Mouse (Mus musculus): ENCODE results near the gene Rps19.

DNA sequence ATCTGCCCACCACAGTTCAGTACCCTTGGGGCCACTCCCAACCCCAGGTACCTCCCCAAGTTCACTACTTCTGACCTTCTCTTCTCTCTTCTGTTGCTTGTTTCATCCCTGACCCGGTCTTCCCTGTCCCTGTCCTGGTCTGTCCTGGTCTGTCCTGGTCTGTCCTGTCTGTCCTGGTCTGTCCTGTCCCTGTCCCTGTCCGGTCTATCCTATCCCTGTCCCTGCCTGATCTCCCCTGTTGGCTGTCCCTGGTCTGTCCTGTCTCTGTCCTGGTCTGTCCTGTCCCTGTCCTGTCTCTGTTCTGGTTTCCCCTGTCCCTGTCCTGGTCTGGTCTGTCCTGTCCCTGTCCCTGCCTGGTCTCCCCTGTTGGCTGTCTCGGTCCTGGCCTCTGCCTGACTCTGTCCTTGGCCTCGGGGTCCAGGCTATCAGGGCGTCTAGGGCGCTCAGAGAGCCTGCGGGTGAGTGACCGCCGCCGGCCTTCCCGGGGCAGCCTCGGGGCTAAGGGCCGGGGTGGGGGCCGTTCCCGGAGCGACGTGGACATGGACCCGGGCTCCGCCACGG, 34.7 kb downstream of the Rps19 start:
- TF ChIP-seq CTCF (IDR thresholded peaks at IDR 0.05; ENCODE audit: low read depth, low read length) (no peak), GATA2 (IDR thresholded peaks at IDR 0.05; ENCODE audit: borderline replicate concordance, low read depth, low read length) (no peak), GATA1 (IDR thresholded peaks at IDR 0.05; ENCODE audit: borderline replicate concordance, low read length) (no peak)

Measured in G1E (cell line).